Mouse (Mus musculus) mouse embryonic stem cell (cell line): ENCODE measurements around the gene Phf21a.
"Not testable (repeated sequence)": the region's sequence is repeated elsewhere in the genome, so short reads cannot be mapped to it uniquely, and the experiment has no call there.

Experiments used
- in situ Hi-C, 2 experiments: fragments of 300-500 bp; cut with MboI; formaldehyde crosslinking; loops; 1 replicate in 1 of 2; 3 replicates in 1 of 2; pipeline ENCODE4 v1.14.3; 2019 to 2020; ENCODE audit warnings: low sequenced_read_pairs in 2 of 2, low pct_unique_long_range_greater_than_20kb in 1 of 2, mixed read lengths in 1 of 2; ENCODE audit not compliant: unreplicated experiment in 1 of 2

Gene Phf21a

DNA sequence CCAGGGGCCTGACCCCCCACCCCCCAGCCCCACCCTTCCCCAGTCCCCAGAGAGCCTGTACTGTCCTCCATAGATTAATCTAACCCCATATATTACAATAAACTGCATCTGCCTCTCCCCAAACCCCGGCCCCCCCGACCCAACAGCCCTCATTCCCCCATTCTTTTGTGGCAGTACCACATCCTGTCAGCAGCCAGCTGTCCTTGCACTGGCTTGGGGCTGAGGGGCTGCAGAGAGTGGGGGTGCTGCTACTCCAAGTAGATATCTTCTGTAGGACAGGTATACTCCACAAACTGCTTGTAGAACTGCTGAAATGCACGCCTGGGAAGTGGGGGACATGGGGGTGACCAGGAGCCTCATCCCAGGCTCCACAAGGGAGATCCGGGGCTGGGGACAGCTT, 291.2 kb downstream of the Phf21a start:
- in situ Hi-C loops: no loop called here

DNA sequence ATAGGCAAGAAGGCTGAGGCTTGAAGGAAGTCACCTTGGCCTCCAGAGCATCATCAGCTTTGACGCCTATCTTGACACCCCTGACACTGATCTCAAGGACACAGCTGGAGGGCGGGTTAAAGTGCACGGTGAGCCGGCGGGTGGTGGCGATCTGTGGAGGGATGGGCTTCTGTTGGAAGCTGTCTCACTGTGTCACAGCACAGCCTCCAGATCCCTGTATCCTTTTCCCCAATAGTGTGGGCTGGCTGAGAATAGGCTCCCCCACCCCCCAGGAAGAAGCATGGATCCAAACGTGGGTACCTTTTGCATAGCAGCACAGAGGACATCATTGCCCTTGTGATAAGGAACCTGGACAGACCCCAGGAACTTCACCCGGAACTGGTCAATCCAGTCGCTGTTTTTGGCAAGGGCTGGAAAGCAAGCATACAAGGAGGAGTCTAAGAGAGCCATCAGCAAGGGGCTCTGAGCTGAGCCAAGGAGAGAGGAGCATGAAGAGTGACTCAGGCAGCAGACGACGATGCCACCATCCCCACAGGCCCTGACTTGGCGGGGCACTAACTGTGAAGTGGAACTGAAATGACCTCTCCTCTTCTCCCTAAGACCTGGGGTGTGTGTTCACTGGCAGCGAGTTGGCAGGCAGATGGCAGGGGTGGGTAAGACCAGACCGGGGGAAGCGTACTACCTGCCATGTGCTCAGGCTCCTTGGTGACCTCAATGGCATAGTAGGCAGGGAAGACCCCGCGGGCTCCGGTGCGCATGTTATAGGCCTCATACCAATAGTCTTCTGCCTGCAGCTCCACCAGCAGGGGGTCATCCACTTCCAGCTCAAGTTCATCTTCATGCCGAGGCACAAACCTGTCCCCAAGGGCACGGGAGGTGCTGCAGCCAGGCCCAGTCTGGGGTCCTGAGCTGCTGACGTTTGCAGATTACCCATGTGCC, 292.5 kb downstream of the Phf21a start:
- in situ Hi-C loops: no loop called here

DNA sequence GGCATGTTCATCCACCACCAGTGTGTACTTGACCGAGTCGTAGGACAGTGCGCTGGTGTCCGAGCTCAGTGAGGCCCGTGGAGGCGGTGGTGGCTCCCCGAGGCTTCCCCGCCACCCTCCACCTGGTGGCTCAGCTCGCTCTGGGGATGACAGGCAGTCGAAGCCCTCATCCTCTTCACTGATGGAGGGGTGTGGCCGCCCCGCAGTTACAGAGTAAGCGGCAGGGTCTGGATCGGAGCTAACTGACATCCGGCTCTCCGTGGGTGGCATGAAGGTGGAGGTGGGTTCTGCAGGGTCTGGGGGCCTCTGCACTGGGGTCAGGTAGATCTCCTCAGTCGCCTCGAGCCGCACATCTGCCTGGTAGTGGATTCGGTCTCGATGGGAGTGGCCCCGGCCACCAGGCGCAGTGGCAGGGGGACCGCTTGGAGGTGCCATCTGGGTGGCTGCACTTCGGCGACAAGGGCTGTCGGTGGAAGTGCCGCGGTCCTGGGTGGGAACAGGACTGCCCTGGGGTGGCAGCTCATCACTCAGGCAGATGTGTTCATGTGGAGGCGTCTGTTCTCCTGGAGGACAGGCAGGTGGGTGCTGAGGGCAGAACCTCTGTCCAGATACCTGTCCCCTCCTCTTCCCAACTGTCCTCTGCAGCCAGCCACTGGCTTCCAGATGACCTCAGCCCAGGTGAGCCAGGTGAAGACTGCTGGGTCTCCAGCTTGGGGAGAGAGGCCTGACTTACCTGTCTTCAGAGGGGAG, 294.1 kb downstream of the Phf21a start:
- in situ Hi-C loops: no loop called here

DNA sequence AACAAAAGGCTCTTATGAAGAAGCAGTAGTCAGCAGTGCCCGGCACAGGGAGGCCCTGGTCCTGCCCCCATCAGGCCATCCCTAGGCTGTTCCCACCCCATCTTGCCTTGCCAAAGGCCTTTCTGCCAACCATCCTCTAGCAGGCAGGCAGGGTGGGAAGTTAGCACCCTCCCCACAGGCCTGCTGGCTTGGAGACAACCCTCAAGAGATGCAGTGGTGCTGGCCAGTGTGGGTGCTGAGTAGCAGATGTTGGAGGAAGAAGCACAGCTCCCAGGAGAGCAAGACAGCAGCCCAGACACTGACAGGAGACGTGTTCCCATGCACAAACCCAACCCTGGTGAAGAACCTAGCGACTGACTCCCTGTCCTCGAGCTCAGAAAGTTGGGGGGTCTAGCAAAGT, 294.7 kb downstream of the Phf21a start:
- in situ Hi-C loops: no loop called here

DNA sequence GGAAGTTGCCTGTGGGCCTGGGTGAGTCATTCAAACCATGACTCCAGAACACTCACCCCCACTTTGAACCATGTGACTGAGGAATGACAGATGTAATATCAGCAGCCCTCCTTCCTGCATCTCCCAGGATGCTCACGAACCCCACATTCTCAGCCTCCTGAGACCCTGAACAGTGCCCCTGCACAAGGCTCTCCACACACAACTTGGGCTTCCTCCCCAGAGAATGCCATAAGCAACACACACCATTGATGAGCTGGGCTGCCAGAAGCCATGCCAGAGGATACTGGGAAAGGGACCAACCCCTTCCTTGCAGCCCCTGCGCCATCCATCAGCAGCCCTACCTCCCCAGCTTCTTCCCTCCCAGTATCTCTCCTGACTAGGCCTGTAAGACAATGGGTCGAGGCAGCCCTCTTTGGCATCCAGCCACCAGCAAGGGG, 295.2 kb downstream of the Phf21a start:
- in situ Hi-C loops: no loop called here

DNA sequence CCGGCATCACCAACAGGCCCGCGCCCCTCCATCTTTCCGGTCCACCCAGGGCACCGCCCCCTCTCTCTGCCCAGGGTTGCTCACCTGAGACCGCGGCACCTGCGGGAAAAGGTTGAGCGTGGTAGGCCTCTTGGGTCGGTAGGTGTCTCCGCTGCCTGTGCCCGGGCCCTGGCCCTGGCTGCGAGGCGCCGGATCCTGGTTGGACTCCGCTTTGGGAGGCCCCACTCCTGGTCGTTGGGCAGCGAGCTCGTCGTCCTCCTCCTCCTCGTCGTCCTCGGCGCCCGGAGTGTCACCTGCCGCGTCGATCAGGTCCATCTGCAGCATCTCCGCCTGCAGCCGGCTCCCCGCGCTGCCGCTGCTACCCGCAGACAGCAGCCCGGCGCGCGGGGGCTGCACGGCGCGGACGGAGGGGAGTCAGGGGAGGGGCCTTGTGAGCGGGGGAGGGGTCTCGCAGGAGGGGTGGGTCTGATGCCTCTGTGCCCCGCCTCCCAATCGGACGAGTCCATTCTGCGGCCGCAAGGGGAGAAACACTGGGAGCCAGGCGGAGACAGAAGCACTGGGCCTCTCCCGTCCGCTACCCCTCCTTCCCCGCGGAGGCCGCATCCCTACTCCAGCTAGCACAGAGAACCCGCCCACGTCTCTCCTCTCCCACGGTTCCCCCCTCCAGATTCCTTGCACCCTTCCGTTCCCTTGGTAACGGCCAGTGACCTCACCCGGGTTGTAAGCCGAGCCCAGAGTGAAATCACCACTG, 296.1 kb downstream of the Phf21a start:
- in situ Hi-C loops: no loop called here

DNA sequence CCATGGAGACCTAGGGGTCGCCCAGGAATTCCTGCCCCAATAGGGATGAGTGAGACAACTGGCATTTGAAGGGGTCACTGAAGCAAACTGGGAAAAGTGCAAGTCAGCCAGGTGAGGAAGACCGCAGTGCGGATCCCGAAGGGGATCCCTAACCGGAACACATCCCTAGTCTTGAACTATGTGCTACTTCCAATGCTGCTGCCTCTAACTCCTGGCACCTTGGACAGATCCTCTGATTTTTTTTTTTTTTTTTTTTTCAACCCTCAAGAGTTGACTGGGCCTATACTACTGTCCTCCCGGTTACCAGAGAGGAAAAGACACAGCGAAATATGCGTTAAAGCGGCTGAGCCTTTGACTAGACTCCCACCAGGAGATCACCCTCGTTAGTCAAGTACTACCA, 296.7 kb downstream of the Phf21a start:
- in situ Hi-C loops: no loop called here

DNA sequence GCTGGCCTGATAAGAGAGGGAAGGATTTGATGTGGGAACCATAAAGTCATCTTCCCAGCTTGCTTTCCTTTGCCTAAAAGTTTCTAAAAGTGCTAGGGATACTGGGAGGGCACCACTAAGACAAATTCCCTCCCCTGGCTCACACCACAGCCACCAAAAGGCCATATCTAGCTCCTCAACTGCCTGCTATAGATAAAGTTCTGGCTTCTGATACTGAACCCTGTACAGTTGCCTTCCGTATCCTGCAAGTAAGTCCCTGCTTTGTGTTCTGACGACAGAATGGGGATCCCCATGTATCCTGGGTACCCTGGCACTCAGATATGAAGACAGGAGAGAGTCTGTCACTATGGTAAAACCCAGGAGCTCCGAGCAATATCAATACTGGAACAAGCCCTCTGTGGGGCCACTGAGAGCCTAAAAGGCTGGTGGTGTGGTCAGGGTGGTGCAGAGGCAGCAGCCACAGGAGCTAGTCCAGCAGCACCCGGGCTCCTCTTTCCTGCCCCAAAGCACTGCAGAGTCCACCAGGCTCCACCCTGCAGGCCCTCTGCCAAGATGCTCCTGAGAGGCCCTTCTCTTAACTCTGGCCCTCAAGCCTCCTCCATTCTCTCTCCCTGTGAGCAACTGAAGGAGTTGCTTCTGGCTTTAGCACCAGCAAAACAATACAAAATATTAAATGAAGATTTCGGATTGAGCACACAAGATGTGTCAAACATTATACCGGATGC, 297.5 kb downstream of the Phf21a start:
- in situ Hi-C loops: no loop called here

DNA sequence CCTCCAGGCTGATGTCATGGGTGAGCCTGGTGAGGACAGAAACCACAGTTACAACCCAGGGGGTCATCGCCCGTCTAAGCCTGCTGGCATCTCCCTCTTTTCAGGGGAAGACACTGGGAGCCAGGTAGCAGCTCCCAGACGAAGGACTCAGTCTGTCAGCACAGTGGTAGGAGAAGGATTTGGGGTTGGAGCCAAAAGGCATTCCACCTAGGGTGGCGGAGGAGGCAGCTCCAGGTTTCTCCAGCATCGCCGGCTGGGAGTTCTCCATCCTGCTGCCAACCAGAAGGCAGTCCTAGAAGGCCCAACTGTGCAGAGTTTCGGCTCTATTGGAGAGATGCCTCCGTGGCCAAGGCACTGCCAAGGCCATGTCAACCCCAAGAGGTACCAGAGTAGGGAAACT, 298.2 kb downstream of the Phf21a start:
- in situ Hi-C loops: no loop called here

DNA sequence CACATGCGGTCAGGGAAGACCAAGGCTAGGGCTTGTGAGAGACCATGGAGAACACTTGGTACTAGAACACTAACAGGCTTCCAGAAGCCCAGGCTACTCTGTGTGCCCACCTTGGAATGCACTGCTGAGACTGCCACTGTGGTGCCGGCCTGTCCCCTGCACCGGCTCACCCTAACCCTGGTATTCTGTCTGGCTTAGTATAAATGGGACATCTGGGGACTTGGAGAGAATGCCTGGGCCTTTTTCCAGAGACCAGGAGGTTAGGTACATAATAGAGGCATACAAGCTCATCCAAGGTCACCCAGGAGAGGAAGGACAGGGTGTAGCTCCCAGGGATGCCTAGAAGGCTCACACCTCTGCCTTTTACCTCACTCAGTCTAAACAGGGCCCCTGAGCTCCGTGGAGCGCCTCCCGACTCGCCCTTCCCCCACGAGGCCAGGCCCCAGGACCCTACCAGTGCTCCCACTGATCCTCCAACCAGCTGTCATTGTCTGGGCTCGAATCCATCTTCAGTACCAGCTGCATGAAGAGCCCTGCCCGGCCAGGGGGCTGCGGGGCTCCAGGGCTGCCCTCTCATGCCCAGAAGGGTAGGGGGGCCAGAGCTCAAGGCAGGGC, 298.9 kb downstream of the Phf21a start:
- in situ Hi-C loops: no loop called here

DNA sequence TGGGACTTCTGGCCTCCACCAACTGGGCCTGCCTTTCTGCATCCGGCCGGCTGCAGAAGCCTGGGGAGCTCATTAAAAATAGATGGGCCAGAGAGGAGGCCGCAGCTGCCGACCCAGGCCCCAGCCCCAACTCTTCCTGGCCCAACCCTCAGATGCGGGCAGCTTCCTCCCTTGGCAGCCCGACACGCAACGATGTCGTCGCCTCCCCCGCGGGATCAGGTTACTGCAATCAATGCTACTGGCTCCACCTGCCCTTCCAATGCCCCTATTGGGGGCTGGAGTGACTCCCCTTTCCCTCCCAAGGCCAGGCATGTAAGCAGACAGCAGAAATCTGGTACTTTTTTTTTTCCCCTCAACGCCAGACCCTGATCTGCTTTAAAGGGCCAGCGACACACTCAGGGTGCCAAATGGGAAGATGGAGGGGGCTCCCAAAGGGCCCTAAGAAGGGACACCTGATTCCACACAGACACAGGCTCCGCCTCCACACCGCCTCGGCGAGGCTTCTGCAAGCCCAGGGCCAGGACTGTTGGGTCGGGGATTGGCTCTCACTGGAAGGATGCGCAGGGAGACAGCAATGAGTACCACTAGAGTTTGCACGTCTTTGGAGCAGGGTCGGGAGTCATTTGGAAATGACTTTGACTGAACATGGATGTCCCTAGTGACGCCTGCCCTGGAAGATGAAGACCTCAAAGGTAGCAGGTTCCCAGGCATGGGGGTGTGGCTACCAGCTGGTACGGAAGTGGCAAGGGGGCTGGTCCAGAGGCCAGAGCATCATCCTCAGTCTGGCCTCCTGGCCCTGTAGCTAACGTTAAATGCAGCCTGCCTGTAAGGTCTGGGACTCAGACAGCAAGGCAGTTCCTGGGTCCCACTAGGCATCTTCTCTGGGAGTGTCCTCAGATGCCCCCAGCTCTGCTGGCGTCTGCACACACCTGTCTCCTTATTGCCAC, 299.7 kb downstream of the Phf21a start:
- in situ Hi-C loops: no loop called here

DNA sequence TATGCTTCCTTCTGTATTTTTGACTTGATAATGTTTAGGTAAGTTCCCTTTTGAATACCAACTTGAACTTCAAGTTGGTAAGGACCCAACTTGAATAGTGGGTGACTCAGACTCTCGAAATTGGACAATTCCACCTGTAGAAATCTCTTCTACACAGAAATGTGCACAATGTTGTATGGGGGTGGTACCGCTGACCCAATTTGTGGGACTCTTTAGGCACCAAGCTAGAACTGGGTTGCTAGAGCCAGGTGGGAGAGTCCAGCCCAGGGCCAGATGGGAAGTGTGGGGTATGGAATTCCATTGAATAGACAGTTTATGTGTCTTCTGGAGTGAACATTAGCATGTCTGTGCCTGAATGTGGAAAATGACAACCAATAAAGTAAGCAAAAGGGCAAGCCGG, 302.6 kb downstream of the Phf21a start:
- in situ Hi-C loops: no loop called here

DNA sequence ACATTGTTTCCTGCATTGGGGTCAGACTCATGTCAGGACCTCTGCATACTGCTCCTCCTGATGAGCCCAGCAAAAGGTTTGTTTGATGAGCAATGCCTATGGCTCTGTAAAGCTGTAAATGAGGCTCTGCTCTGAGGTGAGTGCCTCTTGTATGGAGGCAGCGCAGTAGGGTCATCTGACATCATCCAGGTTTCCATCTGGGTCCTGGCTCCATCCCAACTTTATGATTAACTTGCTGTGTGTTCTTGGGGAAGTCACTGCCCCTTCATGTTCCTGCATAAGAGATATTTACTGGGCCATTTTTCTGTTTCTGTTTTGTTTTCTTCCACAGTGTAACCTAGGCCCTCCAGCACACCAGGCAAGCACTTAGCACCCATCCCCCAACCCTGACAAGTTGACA, 304.5 kb downstream of the Phf21a start:
- in situ Hi-C loops: no loop called here

DNA sequence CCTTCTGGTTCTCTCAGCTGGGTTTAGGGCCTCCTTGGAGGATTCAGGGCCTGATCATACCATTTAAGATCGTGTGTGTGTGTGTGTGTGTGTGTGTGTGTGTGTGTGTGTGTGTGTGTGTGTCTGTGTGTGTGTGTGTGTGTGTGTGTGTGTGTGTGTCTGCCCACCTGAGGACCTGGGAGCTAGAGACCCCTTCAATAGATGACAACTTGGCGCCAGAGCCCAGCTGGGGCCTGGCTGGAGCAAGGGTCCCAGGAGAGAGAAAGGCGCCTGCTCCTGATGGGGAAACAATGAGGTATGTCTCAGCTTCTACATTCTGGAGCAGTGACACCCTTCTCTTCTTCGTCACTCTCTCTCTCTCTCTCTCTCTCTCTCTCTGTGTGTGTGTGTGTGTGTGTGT, 307.0 kb downstream of the Phf21a start:
- in situ Hi-C loops: not testable (repeated sequence)

DNA sequence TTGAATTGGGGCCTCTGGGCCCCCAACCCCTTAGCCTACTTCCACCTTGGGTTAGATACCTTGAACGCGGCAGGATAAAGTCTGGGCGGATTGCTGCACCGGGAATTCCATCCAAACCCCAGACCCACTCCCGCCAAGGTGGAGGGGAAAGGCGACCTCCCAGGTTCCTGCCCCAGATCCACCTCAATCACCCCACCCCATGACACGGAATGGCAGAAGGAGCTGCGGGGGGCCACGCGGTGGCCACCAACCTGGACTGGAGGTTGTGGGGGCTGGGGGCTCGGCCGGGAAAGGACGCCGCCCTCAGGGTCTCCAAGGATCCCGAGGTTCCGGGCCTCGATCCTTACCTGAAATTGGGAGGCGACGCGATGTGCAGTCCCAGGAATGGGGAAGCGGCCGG, 307.8 kb downstream of the Phf21a start:
- in situ Hi-C loops: no loop called here

DNA sequence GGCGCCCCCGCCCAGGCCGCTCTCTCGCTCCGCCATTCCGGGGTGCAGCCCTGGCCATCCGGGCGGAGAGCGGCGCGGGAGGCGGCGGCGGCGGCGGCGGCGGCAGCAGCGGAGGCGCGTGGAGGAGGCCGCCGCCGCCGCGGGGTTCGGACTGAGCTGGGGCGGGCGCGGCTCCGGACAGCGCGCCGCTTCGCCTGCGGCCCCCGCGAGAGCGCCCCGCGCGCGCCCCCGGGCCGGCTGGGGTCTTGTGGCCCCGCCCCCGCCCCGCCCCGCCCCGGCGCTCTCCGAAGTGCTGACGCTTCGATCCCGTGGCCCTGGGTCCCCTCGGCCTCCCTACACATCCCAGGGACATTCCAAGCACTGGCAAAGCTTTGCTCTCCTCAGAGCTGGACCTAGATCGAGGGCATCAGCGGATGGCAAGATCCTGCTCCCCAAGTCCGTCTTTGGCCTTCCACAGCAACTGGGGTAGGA, 308.2 kb downstream of the Phf21a start, which contains the start of gene Mapk8ip1:
TSS of gene Mapk8ip1 (minus strand) at position 173 of the 471 bp plus-strand sequence.
- in situ Hi-C loops: no loop called here
